Mouse (Mus musculus) gonadal fat pad, adult 2 months (tissue): ENCODE data around the gene Samhd1. TPM values are rescaled to one million over a fixed set of nuclear protein-coding genes. Genes with fewer than 3 reads are reported as not detected.
"Not testable (repeated sequence)": the region's sequence is repeated elsewhere in the genome, so short reads cannot be mapped to it uniquely, and the experiment has no call there.

Source experiments
- DNase-seq: peaks from one replicate; pipeline ENCODE4 v3.0.0-alpha.2; 2012; ENCODE audit warnings: low read depth
- polyA plus RNA-seq: library from polyadenylated mRNA; depleted of rRNA; stranded (reverse); fragments of >200 nt; gene quantifications from 2 replicates; pipeline ENCODE4 v1.2.3, GENCODE M21; 2012; rRNA removed

Gene Samhd1
- 27.7 and 27.9 TPM in 2 replicates for polyA plus RNA-seq

- DNase-seq = no peak
Measured at GRCm38 (mm10) chr2:157135014-157135413, at the start of gene Samhd1. Gene Samhd1 (minus strand): TSS chr2:157135265.

GRCm38 (mm10) chr2:157178167-157178566 is 43.1 kb upstream of the Samhd1 start:
- DNase-seq = no peak

- DNase-seq = no peak
Measured at GRCm38 (mm10) chr2:157176248-157176647, 41.2 kb upstream of the Samhd1 start.

GRCm38 (mm10) chr2:157174416-157174815 is 39.4 kb upstream of the Samhd1 start:
- DNase-seq = no peak

GRCm38 (mm10) chr2:157173555-157173954 is 38.5 kb upstream of the Samhd1 start:
- no peak for DNase-seq

GRCm38 (mm10) chr2:157172984-157173383 is 37.9 kb upstream of the Samhd1 start:
- no peak for DNase-seq

- DNase-seq = no peak
Measured at GRCm38 (mm10) chr2:157170626-157171025, 35.6 kb upstream of the Samhd1 start.

GRCm38 (mm10) chr2:157170166-157170565 is 35.1 kb upstream of the Samhd1 start:
- no peak for DNase-seq

GRCm38 (mm10) chr2:157166371-157167080 is 31.5 kb upstream of the Samhd1 start:
- DNase-seq = no peak

- DNase-seq = not testable (repeated sequence)
Measured at GRCm38 (mm10) chr2:157165312-157166224, 30.5 kb upstream of the Samhd1 start.

GRCm38 (mm10) chr2:157164101-157164500 is 29.0 kb upstream of the Samhd1 start:
- DNase-seq = no peak

GRCm38 (mm10) chr2:157156079-157156478 is 21.0 kb upstream of the Samhd1 start:
- DNase-seq = no peak

GRCm38 (mm10) chr2:157153235-157153634 is 18.2 kb upstream of the Samhd1 start:
- no peak for DNase-seq

- DNase-seq = no peak
Measured at GRCm38 (mm10) chr2:157148417-157148816, 13.4 kb upstream of the Samhd1 start.

- no peak for DNase-seq
Measured at GRCm38 (mm10) chr2:157147397-157148020, 12.4 kb upstream of the Samhd1 start.

- DNase-seq = no peak
Measured at GRCm38 (mm10) chr2:157145173-157145572, 10.1 kb upstream of the Samhd1 start.

GRCm38 (mm10) chr2:157144132-157144531 is 9.1 kb upstream of the Samhd1 start:
- no peak for DNase-seq

- DNase-seq = no peak
Measured at GRCm38 (mm10) chr2:157141962-157142361, 6.9 kb upstream of the Samhd1 start.

GRCm38 (mm10) chr2:157139251-157139802 is 4.3 kb upstream of the Samhd1 start:
- no peak for DNase-seq

- no peak for DNase-seq
Measured at GRCm38 (mm10) chr2:157138808-157139207, 3.7 kb upstream of the Samhd1 start.

GRCm38 (mm10) chr2:157137959-157138731 is 3.1 kb upstream of the Samhd1 start:
- DNase-seq = no peak
